Mouse (Mus musculus) liver, embryonic 18 days (tissue): ENCODE results near the gene Has1. TPM values are rescaled to one million over a fixed set of nuclear protein-coding genes. Genes with fewer than 3 reads are reported as not detected.

Experiments used
- polyA plus RNA-seq: library from polyadenylated mRNA; depleted of rRNA; stranded (reverse); fragments of >200 nt; gene quantifications from 2 replicates; pipeline ENCODE4 v1.2.3, GENCODE M21; 2012; rRNA removed

Gene Has1
- 0.08 TPM in 2 replicates for polyA plus RNA-seq

GRCm38 (mm10) chr17:17855064-17855838, at the start of gene Has1:
Gene Has1 (minus strand): TSS chr17:17855205.

GRCm38 (mm10) chr17:17887774-17888248, 32.8 kb upstream of the Has1 start, which contains the start of the genes Fpr2 and Fpr3:
Gene Fpr2 (plus strand): TSS chr17:17887824.
Gene Fpr3 (plus strand): TSS chr17:17887852.

GRCm38 (mm10) chr17:17883840-17884239, 28.8 kb upstream of the Has1 start, which contains the start of gene Fpr1:
Gene Fpr1 (minus strand): TSS chr17:17883940.

GRCm38 (mm10) chr17:17826751-17827657, 28.0 kb downstream of the Has1 start, which contains the start of gene Spaca6:
Gene Spaca6 (plus strand): TSS chr17:17827158.

Other genes with a start within 250 kb of the Has1 start
- gene Lnpep, start 230.2 kb downstream of the Has1 start, polyA plus RNA-seq = 4.2 and 4.8 TPM in 2 replicates
- not detected in 2 replicates for gene Vmn2r90, start 151.5 kb downstream of the Has1 start, polyA plus RNA-seq
- gene Spaca6, start 28.0 kb downstream of the Has1 start, polyA plus RNA-seq = 6.8 and 10.5 TPM in 2 replicates
- gene Fpr1, start 28.7 kb upstream of the Has1 start, polyA plus RNA-seq = 17.5 and 21.4 TPM in 2 replicates
- gene Fpr2, start 32.6 kb upstream of the Has1 start, polyA plus RNA-seq = 19.7 and 24.7 TPM in 2 replicates
- 0.02 TPM in 1 of 2 replicates, not detected in the other for gene Fpr3, start 32.6 kb upstream of the Has1 start, polyA plus RNA-seq
- gene Fpr-rs4, start 166.5 kb upstream of the Has1 start, polyA plus RNA-seq = not detected in 2 replicates
- gene Vmn2r124, start 194.2 kb upstream of the Has1 start, polyA plus RNA-seq = not detected in 2 replicates
- gene Vmn2r91, start 229.8 kb upstream of the Has1 start, polyA plus RNA-seq = not detected in 2 replicates